Mouse (Mus musculus) heart, adult 2 months (tissue): ENCODE data around the gene Hgd.

Experiments
- CTCF ChIP-seq: fragments of 200-600 bp; IDR thresholded peaks from 2 replicates; pipeline ENCODE4 v1.8.1; 2022; ENCODE audit warnings: antibody characterized with exemption, mild to moderate bottlenecking, moderate library complexity
- EP300 ChIP-seq: fragments of 200-500 bp; IDR thresholded peaks from 2 replicates; pipeline ENCODE4 v1.6.1; 2011; ENCODE audit warnings: low read depth, low read length, control low read depth; ENCODE audit not compliant: insufficient read depth
- POLR2A ChIP-seq: fragments of 200-500 bp; IDR thresholded peaks from 2 replicates; pipeline ENCODE4 v1.6.1; 2011; ENCODE audit warnings: mild to moderate bottlenecking, low read depth, low read length, control low read depth; ENCODE audit not compliant: insufficient read depth

GRCm38 (mm10) chr16:37649068-37649467 lies 69.1 kb downstream of the Hgd start:
- TF ChIP-seq POLR2A, result no peak
- TF ChIP-seq CTCF, result no peak
- TF ChIP-seq EP300, result no peak
